Mouse (Mus musculus) neural tube, embryonic 11.5 days (tissue): ENCODE measurements around the gene Zdhhc1. TPM values are rescaled to one million over a fixed set of nuclear protein-coding genes. Genes with fewer than 3 reads are reported as not detected.

Source experiments
- ATAC-seq: fragments of 200-750 bp; cut with Nextera tagmentation; 2 replicates; pipeline ENCODE4 v1.8.0; 2017; ENCODE audit warnings: moderate number of reproducible peaks, mild to moderate bottlenecking, moderate TSS enrichment, moderate library complexity; ENCODE audit not compliant: insufficient read depth, low FRiP score, low TSS enrichment
- DNase-seq: peaks from one replicate; pipeline ENCODE4 v3.0.0-alpha.2; 2015; ENCODE audit warnings: low spot score
- H3K27ac ChIP-seq: fragments of 300-500 bp; sonication (generic); 2 replicates; pipeline ENCODE4 v1.5.1; 2014; ENCODE audit warnings: low read depth, mild to moderate bottlenecking, low read length
- H3K27me3 ChIP-seq: fragments of 300-500 bp; sonication (generic); 2 replicates; pipeline ENCODE4 v1.6.1; 2014; ENCODE audit warnings: mild to moderate bottlenecking, low read length, mixed read lengths; ENCODE audit not compliant: control insufficient read depth, insufficient read depth
- H3K36me3 ChIP-seq: fragments of 300-500 bp; sonication (generic); 2 replicates; pipeline ENCODE4 v1.6.1; 2014; ENCODE audit warnings: mild to moderate bottlenecking, low read length, moderate library complexity, mixed read lengths; ENCODE audit not compliant: control insufficient read depth, insufficient read depth
- H3K4me1 ChIP-seq: fragments of 300-500 bp; sonication (generic); 2 replicates; pipeline ENCODE4 v1.6.1; 2014; ENCODE audit warnings: low read length, mixed read lengths; ENCODE audit not compliant: control insufficient read depth, insufficient read depth
- H3K4me2 ChIP-seq: fragments of 300-500 bp; sonication (generic); 2 replicates; pipeline ENCODE4 v1.6.1; 2014; ENCODE audit warnings: low read depth, mild to moderate bottlenecking, moderate library complexity
- H3K4me3 ChIP-seq: fragments of 300-500 bp; sonication (generic); 2 replicates; pipeline ENCODE4 v1.5.1; 2014; ENCODE audit warnings: low read depth, low read length
- H3K9ac ChIP-seq: fragments of 300-500 bp; sonication (generic); 2 replicates; pipeline ENCODE4 v1.6.1; 2014; ENCODE audit warnings: mild to moderate bottlenecking, low read length
- H3K9me3 ChIP-seq: fragments of 300-500 bp; sonication (generic); 2 replicates; pipeline ENCODE4 v1.6.1; 2016; ENCODE audit warnings: low read length; ENCODE audit not compliant: control insufficient read depth
- WGBS: fragments of 180-500 bp; shearing (Covaris S2); extraction: QIAGEN DNeasy Blood & Tissue Kit; methylation state at CpG from one replicate; pipeline ENCODE4 v1.1.7; 2014; 5-methylcytosine and 5-hydroxymethylcytosine counted together
- polyA plus RNA-seq: library from polyadenylated mRNA; unstranded; fragments of >200 nt; fragmentation: Nextera tagmentation; extraction: Ambion mirVana; gene quantifications from 2 replicates; pipeline ENCODE4 v1.2.1, GENCODE M21; 2014

Gene Zdhhc1
- polyA plus RNA-seq, 1 experiment from 2014 or later: 18.5 TPM

DNA sequence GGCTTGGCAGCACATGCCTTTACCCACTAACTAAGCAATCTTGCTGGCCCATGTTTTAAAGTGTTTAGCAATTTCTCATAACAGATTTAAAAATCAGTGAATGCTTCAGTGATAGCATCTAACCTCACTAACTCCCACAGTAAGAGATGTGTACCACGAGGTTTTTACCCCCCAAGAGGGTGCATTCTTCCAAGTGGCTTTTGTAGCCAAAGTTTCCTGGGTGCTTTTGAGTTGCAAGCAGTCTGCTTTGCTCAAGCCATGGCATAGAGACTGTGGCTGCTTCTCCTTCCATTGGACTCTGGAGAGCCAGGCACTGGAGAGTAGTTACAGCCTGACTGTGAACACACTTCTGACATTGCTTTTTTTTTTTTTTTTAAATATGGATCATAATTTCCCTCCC is 7.4 kb downstream of the Zdhhc1 start:
- 50% methylated on average over 1 of the region's 1 CpGs for WGBS
- H3K27me3 ChIP-seq: no peaks in the 10 kb centered on the region
- peaks cover 3% of the 10 kb centered on the region; the same call in 1 of the 2 replicates for H3K4me1 ChIP-seq
- no peaks in the 10 kb centered on the region for H3K36me3 ChIP-seq
- H3K4me3 ChIP-seq: no peak overlapping the region
- no peaks in the 10 kb centered on the region for H3K9me3 ChIP-seq
- no peak overlapping the region for H3K4me2 ChIP-seq
- H3K27ac ChIP-seq: no peak overlapping the region
- no peak overlapping the region for H3K9ac ChIP-seq
- no peak for ATAC-seq
- no peak for DNase-seq

DNA sequence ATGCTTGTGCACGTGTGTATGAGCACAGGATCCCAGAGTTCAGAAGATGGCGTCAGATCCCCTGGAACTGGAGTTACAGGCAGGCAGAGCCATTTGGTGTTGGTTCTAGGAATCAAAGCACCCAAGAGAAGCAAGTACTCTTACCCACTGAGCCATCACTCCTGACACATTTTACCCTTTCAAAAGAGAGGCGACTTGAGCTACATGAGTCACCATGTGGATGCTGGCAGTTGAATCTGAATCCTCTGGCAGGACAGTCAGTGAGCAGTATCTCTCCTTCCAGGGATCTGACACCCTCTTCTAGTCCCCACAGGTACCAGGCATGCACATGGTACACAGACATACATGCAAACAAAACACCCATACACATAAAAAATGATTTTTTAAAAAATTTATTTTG is 8.6 kb downstream of the Zdhhc1 start:
- Histone ChIP-seq H3K4me2 (no peak overlapping the region), H3K27me3 (no peaks in the 10 kb centered on the region), H3K4me1 (peaks cover 7% of the 10 kb centered on the region), H3K36me3 (no peaks in the 10 kb centered on the region), H3K9ac (no peak overlapping the region), H3K27ac (no peak overlapping the region), H3K9me3 (no peaks in the 10 kb centered on the region), H3K4me3 (no peak overlapping the region)
- ATAC-seq (no peak), DNase-seq (no peak)
- 62% methylated on average over 3 of the region's 3 CpGs for WGBS

GRCm38 (mm10) chr8:105484392-105484791 is 12.3 kb downstream of the Zdhhc1 start:
- ATAC-seq: no peak; the same call in 1 of the 2 replicates
- no peak overlapping the region for H3K9ac ChIP-seq
- H3K9me3 ChIP-seq: no peaks in the 10 kb centered on the region
- 28% methylated on average over 2 of the region's 2 CpGs for WGBS
- no peak overlapping the region for H3K4me2 ChIP-seq
- H3K4me1 ChIP-seq: peaks cover 7% of the 10 kb centered on the region
- no peaks in the 10 kb centered on the region for H3K36me3 ChIP-seq
- H3K27ac ChIP-seq: no peak overlapping the region
- H3K4me3 ChIP-seq: no peak overlapping the region
- DNase-seq: peak; percentile 79
- H3K27me3 ChIP-seq: no peaks in the 10 kb centered on the region

- Histone ChIP-seq H3K9me3 (no peaks in the 10 kb centered on the region), H3K27ac (no peak overlapping the region), H3K4me1 (peaks cover 7% of the 10 kb centered on the region), H3K4me3 (no peak overlapping the region), H3K9ac (no peak overlapping the region), H3K4me2 (no peak overlapping the region), H3K36me3 (no peaks in the 10 kb centered on the region), H3K27me3 (no peaks in the 10 kb centered on the region)
- 35% methylated on average over 3 of the region's 3 CpGs for WGBS
- 0 out of 2 replicates have a peak, but pooled peaks have one; percentile 36 for ATAC-seq
- DNase-seq: no peak
Observed at GRCm38 (mm10) chr8:105484030-105484368, 12.7 kb downstream of the Zdhhc1 start.

- Histone ChIP-seq H3K4me1 (peaks cover 7% of the 10 kb centered on the region), H3K27ac (no peak overlapping the region), H3K9me3 (no peaks in the 10 kb centered on the region), H3K9ac (no peak overlapping the region), H3K27me3 (no peaks in the 10 kb centered on the region), H3K36me3 (no peaks in the 10 kb centered on the region; the same call in 1 of the 2 replicates), H3K4me3 (no peak overlapping the region), H3K4me2 (no peak overlapping the region)
- ATAC-seq (peak; percentile 48; the same call in 1 of the 2 replicates), DNase-seq (peak; percentile 66)
- 32% methylated on average over 14 of the region's 14 CpGs for WGBS
Observed at GRCm38 (mm10) chr8:105483212-105484029, 13.3 kb downstream of the Zdhhc1 start.

GRCm38 (mm10) chr8:105482123-105482522 is 14.6 kb downstream of the Zdhhc1 start:
- Histone ChIP-seq H3K9me3 (no peaks in the 10 kb centered on the region), H3K27me3 (no peaks in the 10 kb centered on the region), H3K4me3 (no peak overlapping the region), H3K9ac (no peak overlapping the region), H3K27ac (no peak overlapping the region), H3K4me2 (no peak overlapping the region), H3K4me1 (peaks cover 7% of the 10 kb centered on the region), H3K36me3 (no peaks in the 10 kb centered on the region; the same call in 1 of the 2 replicates)
- WGBS: 79% methylated on average over 8 of the region's 8 CpGs
- DNase-seq: no peak
- ATAC-seq: no peak

- no peak overlapping the region for H3K27ac ChIP-seq
- H3K9me3 ChIP-seq: no peaks in the 10 kb centered on the region
- no peak overlapping the region for H3K4me2 ChIP-seq
- H3K9ac ChIP-seq: no peak overlapping the region
- no peak for ATAC-seq
- H3K27me3 ChIP-seq: no peaks in the 10 kb centered on the region
- peaks cover 7% of the 10 kb centered on the region for H3K4me1 ChIP-seq
- WGBS: 69% methylated on average over 6 of the region's 6 CpGs
- H3K36me3 ChIP-seq: no peaks in the 10 kb centered on the region; the same call in 1 of the 2 replicates
- peak; percentile 66 for DNase-seq
- H3K4me3 ChIP-seq: no peak overlapping the region
Observed at GRCm38 (mm10) chr8:105481453-105481852, 15.2 kb downstream of the Zdhhc1 start.

- ATAC-seq (0 out of 2 replicates have a peak, but pooled peaks have one; percentile 28), DNase-seq (no peak)
- no peak overlapping the region for H3K4me2 ChIP-seq
- no peak overlapping the region for H3K4me3 ChIP-seq
- peaks cover 7% of the 10 kb centered on the region for H3K4me1 ChIP-seq
- H3K36me3 ChIP-seq: no peaks in the 10 kb centered on the region; the same call in 1 of the 2 replicates
- H3K9ac ChIP-seq: no peak overlapping the region
- 32% methylated on average over 2 of the region's 2 CpGs for WGBS
- no peaks in the 10 kb centered on the region for H3K27me3 ChIP-seq
- no peaks in the 10 kb centered on the region for H3K9me3 ChIP-seq
- H3K27ac ChIP-seq: no peak overlapping the region
Observed at GRCm38 (mm10) chr8:105481013-105481412, 15.7 kb downstream of the Zdhhc1 start.

- peaks cover 21% of the 10 kb centered on the region for H3K4me1 ChIP-seq
- 89% methylated on average over 3 of the region's 3 CpGs for WGBS
- no peak for ATAC-seq
Observed at GRCm38 (mm10) chr8:105477792-105478191, 18.9 kb downstream of the Zdhhc1 start.

More at GRCm38 (mm10) chr8:105477792-105478191, 18.9 kb downstream of the Zdhhc1 start:
- no peak overlapping the region for H3K4me3 ChIP-seq
- H3K4me2 ChIP-seq: no peak overlapping the region
- no peaks in the 10 kb centered on the region for H3K9me3 ChIP-seq
- 0 out of 2 replicates have a peak, but pooled peaks cover 2% of the 10 kb centered on the region for H3K27me3 ChIP-seq
- no peak overlapping the region for H3K9ac ChIP-seq
- no peaks in the 10 kb centered on the region; the same call in 1 of the 2 replicates for H3K36me3 ChIP-seq
- no peak overlapping the region for H3K27ac ChIP-seq
- DNase-seq: no peak
